Mouse (Mus musculus) gastrocnemius, adult 2 months (tissue): ENCODE results near the gene Srr. TPM values are rescaled to one million over a fixed set of nuclear protein-coding genes. Genes with fewer than 3 reads are reported as not detected.

Experiments used
- DNase-seq: peaks from one replicate; pipeline ENCODE4 v3.0.0; 2022
- H3K27ac ChIP-seq: fragments of 200-600 bp; 2 replicates; pipeline ENCODE4 v1.8.1; 2022; ENCODE audit warnings: mild to moderate bottlenecking
- H3K4me3 ChIP-seq: fragments of 200-600 bp; 2 replicates; pipeline ENCODE4 v1.8.1; 2022; ENCODE audit warnings: mild to moderate bottlenecking, moderate library complexity
- CTCF ChIP-seq: fragments of 200-600 bp; IDR thresholded peaks from 2 replicates; pipeline ENCODE4 v1.8.1; 2022; ENCODE audit warnings: antibody characterized with exemption, mild to moderate bottlenecking, moderate library complexity
- intact Hi-C: fragments of 180-260 bp; cut with DNase I; formaldehyde crosslinking; loops from one replicate; pipeline ENCODE4 v1.15.1; 2025
- total RNA-seq, 2 experiments: library from RNA; stranded (reverse); gene quantifications; 2 replicates each; pipeline ENCODE4 v1.2.3; 2021

The Srr gene
- total RNA-seq, 2 experiments from 2014 or later = 18.9 to 26.7 TPM

DNA sequence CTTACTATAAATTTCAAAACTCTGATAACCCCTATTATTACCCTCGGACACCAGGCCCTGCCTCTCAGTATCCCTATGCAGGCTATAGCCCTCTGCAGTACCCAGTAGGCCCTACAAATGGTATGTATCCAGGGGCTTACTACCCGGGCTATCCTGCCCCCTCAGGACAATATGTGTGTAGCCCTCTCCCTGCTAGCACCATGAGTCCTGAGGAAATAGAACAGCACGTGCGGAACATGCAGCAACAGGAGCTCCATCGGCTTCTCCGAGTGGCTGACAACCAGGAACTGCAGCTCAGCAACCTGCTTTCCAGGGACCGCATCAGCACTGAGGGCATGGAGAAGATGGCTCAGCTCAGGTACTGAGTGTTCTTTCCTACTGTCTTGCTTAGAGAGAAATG lies 4.6 kb upstream of the Srr start:
- Histone ChIP-seq H3K4me3 (no peak overlapping the region), H3K27ac (no peak overlapping the region)
- DNase-seq = no peak
- intact Hi-C loops = no loop called here
- TF ChIP-seq CTCF = no peak

DNA sequence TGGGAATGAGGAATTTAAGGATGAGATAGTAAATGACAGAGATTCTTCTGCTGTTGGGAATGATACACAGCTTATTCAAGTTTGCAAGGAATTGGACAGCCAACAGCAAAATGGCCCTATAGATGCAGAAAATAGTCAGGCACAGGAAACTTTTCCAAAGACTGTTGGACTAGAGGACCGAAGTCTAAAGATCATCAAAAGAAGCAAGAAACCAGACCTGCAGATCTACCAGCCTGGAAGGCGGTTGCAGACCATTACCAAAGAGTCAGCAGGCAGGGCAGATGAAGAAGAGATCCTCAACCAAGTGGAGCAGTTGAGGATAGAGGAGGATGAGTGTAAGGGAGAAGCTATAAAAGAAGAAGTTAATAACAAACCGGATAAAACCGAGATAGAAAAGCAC lies 3.4 kb upstream of the Srr start:
- no peak overlapping the region for H3K4me3 ChIP-seq
- intact Hi-C loops = no loop called here
- no peak overlapping the region for H3K27ac ChIP-seq
- no peak for DNase-seq
- no peak for TF ChIP-seq CTCF

DNA sequence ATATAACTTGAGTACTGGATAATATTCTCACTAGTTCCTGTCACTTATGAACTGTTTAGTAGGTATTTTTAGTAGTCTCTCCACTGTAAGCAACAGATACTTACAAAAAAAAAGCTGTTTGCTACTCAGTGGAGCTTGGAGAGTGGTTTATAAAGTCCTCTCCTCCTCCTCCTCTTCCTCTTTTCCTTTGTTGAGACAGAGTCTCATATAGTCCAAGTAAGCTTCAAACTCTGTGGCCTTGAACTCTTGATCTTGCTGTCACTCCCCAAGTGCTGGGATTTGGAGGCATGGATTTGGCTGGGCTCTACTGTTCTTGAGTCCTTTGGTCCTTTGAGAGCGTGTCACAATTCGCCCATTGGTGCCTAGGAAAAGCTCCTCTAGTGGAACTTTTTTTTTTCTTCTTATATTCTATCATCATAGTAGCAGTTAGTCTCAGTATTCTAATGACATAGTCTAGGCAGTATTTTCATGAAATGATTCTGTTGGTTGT lies 1.5 kb upstream of the Srr start:
- TF ChIP-seq CTCF = no peak
- intact Hi-C loops = no loop called here
- no peak overlapping the region; the same call in 1 of the 2 replicates for H3K4me3 ChIP-seq
- H3K27ac ChIP-seq = no peak overlapping the region
- no peak for DNase-seq

DNA sequence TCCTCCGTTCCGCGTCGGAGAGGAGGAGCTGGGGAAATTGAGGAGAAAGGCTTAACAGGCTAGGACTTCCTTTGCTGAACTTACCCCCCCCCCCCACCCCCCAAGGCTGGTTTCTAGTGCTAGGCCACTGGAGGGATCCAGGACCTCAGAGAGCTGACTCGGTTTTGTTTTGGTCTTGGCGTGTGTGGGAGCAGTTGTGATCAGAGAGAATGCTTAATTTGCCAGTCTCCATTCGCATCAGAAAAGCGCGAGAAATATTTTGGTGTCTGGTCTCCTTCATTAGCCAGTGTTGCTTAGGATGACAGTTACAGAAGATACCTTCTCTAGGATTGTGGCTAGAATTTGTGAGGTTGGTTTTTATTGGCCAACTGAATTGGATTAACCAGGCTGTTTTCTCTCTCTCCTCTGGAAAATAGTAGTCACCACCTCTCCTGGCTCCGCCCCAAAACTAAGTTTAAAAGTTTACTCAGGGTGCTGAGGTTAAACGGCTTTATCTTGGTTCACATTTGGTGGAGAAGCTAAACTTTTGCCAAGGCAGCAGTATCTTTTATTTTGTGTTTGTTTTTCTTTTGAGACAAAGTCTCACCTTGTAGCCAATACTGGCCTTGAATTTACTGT lies 749 bp upstream of the Srr start:
- intact Hi-C loops = no loop called here
- Histone ChIP-seq H3K4me3 (peak overlapping the region; percentile 94), H3K27ac (peak overlapping the region; percentile 99)
- no peak for TF ChIP-seq CTCF
- peak; percentile 35 for DNase-seq

DNA sequence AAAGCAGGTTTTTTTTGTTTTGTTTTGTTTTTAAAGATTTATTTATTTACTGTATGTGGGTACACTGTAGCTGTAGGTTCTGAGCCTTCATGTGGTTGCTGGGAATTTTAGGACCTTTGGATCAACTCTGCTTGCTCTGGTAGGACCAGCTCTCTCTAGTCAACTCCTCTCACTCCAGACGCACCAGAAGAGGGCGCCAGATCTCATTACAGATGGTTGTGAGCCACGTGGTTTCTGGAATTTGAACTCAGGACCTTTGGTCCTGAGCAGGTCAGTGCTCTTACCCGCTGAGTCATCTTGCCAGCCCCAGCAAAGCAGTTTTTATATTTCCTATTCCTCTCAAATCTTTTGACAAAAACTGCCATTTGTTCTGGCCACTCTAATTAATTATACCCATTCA lies 1.6 kb downstream of the Srr start:
- TF ChIP-seq CTCF = peak; percentile 43
- DNase-seq = no peak
- no peak overlapping the region for H3K4me3 ChIP-seq
- H3K27ac ChIP-seq = no peak overlapping the region
- intact Hi-C loops = no loop called here

DNA sequence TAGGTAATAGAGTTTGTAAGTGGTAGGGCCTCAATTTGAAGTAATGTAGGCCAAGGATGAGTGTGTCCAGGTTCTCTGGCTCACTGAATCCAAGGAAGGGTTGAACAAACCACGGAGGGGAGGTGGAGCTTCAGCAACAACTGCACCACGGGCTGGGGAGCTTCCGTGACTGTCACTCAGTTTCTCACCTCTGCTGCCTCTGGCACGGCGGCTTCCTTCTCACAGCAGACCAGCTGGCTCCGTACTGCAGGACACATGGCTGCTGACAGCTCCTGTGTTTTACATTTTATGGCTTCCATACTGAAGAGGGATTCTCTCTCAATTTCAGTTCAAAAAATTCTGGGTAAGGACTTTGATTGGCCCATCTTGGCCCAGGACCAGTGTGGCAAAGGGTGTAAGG lies 6.5 kb downstream of the Srr start:
- no peak for DNase-seq
- TF ChIP-seq CTCF = no peak
- H3K27ac ChIP-seq = no peak overlapping the region
- H3K4me3 ChIP-seq = no peak overlapping the region
- intact Hi-C loops = no loop called here

DNA sequence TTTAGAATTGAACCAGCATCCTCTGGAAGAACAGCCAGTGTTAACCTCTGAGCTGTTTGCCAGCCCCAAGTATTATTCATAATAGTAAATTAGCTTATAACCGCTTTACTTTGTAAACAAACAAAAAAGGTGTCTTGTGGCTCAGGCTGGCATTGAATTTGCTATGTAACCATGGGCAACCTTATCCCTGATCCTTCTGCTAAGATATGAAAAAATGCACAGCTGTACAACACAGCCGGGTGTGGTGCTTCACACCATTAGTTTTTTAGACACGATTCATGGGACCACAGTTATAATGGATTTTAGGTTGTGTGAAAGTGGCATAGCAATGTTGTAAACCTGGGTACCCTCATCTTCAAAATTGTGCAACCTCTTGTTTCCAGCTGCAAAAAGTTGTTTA lies 13.3 kb downstream of the Srr start:
- intact Hi-C loops = no loop called here
- DNase-seq = no peak

DNA sequence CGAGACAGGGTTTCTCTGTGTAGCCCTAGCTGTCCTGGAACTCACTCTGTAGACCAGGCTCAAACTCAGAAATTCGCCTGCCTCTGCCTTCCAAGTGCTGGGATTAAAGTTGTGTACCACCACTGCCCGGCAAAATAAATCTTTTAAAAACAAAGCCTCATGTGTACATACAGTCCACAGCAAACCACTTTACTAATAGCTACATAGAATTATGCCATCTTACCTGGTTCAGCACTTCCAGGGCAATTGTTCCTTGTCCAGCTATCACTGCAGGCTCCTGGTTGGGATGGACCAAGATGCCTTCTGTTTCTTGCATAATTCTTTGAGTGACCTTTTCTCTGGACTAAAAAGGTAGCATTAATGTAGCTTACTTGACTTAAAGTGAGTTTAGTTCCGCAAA lies 15.8 kb downstream of the Srr start:
- no peak for DNase-seq
- Histone ChIP-seq H3K27ac (no peak overlapping the region), H3K4me3 (no peak overlapping the region)
- no peak for TF ChIP-seq CTCF
- intact Hi-C loops = no loop called here

More for the DNA sequence above, 13.3 kb downstream of the Srr start:
- Histone ChIP-seq H3K27ac (no peak overlapping the region), H3K4me3 (no peak overlapping the region)
- TF ChIP-seq CTCF = no peak

DNA sequence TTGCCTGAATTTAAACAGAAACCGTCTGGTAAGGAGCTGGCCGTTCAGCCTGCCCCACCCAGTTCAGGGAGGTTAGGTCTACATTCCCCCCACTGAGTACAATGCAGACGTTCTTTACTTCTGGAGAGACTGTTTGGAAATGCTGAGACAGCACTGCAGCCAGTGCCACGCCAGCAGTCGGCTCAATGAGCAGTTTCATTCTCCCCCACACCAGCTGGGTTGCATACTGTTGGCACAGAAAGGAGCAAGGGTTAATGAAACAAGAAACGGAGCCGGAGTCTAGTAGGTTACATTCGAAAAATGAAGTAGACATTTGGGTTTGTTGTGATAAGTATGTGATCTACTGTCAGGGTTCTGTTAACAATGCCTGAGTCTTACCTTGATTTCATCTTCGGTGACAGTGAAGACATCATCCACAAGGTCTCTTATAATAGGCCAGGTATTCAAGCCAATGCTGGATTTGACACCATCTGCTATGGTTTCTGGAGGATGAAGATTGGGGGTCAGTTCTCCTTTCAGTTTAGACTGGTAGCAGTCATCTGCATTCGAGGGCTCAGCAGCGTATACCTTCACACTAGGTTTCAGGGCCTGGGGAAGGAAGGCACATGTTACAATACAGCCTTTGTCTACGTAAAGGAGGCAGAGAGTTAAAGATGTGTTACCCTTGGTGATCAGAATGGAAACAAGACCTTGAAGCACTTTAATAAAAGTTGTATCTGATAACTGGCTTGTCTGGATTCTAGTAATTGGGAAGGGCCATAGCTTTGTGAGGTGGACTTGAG lies 16.9 kb downstream of the Srr start:
- intact Hi-C loops = no loop called here
- TF ChIP-seq CTCF = no peak
- no peak for DNase-seq

DNA sequence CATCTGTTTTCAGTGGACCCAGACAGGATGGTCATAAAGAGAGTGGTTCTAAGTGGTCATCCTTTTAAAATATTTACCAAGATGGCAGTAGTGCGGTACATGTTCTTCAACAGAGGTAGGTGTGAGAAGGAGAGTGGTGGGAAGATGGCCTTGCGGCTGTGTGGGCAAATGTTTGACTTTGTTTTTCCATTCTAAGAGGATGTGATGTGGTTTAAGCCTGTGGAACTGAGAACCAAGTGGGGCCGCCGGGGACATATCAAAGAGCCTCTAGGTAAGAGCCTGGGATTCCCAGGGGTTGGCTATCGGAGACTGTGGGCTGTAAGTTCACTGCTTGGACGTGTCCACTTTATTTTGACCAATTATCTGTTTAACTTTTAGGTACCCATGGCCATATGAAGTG lies 17.9 kb downstream of the Srr start:
- Histone ChIP-seq H3K27ac (no peak overlapping the region), H3K4me3 (no peak overlapping the region)
- TF ChIP-seq CTCF = no peak
- intact Hi-C loops = no loop called here
- DNase-seq = no peak

More for the DNA sequence above, 16.9 kb downstream of the Srr start:
- H3K4me3 ChIP-seq = no peak overlapping the region
- H3K27ac ChIP-seq = no peak overlapping the region

DNA sequence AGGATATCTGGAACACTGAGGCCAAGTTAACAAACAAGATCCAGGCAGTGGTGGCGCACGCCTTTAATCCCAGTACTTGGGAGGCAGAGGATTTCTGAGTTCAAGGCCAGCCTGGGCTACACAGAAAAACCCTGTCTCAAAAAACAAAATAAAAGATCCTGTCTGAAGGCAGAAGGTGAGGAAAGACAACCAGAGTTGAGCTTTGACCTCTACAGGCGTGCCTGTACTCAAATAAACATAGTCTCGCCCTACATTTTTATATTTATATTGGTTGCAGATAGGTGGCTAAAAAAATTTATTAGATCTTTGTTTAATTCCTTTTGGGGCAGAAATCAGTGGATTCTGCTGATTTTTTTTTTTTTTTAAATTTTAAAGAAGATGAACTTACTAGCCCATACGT lies 23.3 kb downstream of the Srr start:
- no peak for TF ChIP-seq CTCF
- intact Hi-C loops = no loop called here
- no peak for DNase-seq
- no peak overlapping the region for H3K27ac ChIP-seq
- H3K4me3 ChIP-seq = no peak overlapping the region

DNA sequence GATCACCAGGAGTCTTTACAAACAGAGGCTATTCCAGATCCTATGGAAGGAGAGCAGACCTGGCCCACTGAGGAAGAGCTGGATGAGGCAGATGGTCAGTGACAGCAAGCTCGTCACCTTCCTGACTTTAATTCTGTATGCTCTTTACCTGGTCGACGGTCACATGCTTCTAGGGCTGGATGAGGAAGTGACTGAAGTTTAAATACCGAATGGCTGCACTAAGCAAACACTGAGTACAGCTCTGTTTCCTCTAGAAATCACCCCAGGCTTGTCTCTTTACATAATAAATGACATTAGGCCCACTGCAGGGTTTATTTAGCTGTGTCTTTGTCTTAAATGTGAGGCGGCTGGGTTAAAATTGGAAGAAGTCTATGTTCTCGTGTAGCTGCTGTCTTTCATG lies 24.2 kb downstream of the Srr start:
- Histone ChIP-seq H3K27ac (no peak overlapping the region), H3K4me3 (no peak overlapping the region)
- DNase-seq = no peak
- intact Hi-C loops = no loop called here
- no peak for TF ChIP-seq CTCF

DNA sequence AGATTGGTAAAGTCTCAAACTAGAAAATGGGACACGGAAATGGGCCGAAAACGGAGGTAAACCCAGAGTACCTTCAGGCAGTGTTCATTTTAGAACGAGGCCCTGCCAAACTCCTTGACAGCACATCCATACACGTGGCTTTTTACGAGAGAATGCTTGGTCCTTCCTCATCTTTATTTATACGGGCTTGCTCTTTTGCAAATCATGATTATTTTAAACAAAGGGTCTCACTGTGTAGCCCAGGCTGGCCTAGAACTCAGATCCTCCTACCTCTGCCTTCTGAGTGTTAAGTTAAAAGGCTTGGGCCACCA lies 27.3 kb downstream of the Srr start:
- Histone ChIP-seq H3K27ac (peak overlapping the region; percentile 95), H3K4me3 (peak overlapping the region; percentile 79)
- no peak for DNase-seq
- intact Hi-C loops = no loop called here
- no peak for TF ChIP-seq CTCF
